Mouse (Mus musculus): ENCODE data around the gene Gm14419. TPM values are rescaled to one million over a fixed set of nuclear protein-coding genes. Genes with fewer than 3 reads are reported as not detected.

The Gm14419 gene
- polyA plus RNA-seq (2012; rRNA removed; ENCODE audit: low replicate concordance) = 0.67 and 4.9 TPM in 2 replicates

DNA sequence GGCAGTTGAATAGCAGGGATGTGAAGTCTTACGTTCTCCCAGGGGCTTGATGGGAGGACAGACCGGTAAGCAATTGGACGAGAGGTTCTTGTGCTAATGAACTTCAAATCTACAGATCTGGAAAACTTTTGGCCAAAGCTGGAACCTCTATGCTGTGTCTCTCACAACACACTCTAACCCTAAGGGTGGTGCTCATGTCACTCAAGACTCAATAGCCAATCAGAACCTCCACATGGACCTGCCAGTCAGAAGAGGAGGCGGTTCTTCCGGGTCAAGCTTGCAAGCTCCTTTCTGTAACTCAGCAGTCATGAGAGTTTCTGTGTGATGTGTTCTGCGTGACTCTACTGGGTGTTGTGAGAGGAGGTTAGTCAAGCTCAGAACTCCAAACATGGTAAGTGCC lies at the start of gene Gm14419:
TSS of gene Gm14419 (plus strand) at position 301 of the 400 bp plus-strand sequence.

Other genes with a start within 250 kb of the Gm14419 start
- gene Gm14295, start 202.3 kb upstream of the Gm14419 start, polyA plus RNA-seq (2012; rRNA removed; ENCODE audit: low replicate concordance) = 3.6 and 5.9 TPM in 2 replicates
- gene Gm14408, start 169.8 kb upstream of the Gm14419 start, polyA plus RNA-seq (2012; rRNA removed; ENCODE audit: low replicate concordance) = not detected in 2 replicates
- gene Gm14296, start 73.1 kb upstream of the Gm14419 start, polyA plus RNA-seq (2012; rRNA removed; ENCODE audit: low replicate concordance) = 1.9 and 4.4 TPM in 2 replicates
- gene Gm14401, start 73.4 kb downstream of the Gm14419 start, polyA plus RNA-seq (2012; rRNA removed; ENCODE audit: low replicate concordance) = not detected in 2 replicates
- 5.7 and 10.6 TPM in 2 replicates for gene Gm14410, start 205.5 kb downstream of the Gm14419 start, polyA plus RNA-seq (2012; rRNA removed; ENCODE audit: low replicate concordance)

Measured in subcutaneous adipose tissue, adult 2 months (tissue).